Mouse (Mus musculus): ENCODE data around the gene Mcl1.
A peak's percentile ranks its signal among the peaks of the same experiment; 100 is the strongest.
"Not testable (repeated sequence)": the region's sequence is repeated elsewhere in the genome, so short reads cannot be mapped to it uniquely, and the experiment has no call there.

Mcl1 gene

DNA sequence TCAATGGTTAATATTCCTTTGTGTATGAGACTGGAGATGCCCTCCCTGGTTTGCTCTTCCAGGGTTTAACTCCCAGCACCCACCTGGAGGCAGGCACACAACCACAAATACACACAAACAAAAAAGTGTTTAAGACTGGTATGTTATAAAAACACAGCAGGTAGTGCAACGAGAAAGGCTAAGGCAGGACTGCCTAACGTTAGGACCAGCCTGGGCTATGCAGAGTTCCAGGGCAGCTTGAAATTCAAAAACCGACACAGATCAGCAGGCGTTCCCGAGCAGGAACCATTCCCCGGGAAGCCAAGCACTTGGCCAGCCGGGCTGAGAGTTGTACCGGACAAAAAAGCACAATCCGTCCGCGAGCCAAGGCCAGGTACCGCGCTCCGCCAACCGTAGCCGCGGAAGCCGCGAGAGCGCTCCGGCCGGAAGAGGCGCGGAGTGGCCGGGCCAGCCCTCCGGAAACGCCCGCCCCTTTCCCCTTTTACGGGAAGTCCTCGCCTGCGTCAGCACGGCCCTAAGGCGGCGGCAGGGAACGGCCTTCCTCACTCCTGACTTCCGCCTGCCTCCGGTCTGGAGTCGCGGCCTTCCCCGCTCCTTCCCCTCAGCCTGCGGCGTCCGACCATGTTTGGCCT is at the start of gene Mcl1:
TSS of gene Mcl1 (plus strand) at position 553 of the 632 bp plus-strand sequence.
- DNase-seq (ENCODE audit: low read depth, low spot score) = peak; percentile 88

DNA sequence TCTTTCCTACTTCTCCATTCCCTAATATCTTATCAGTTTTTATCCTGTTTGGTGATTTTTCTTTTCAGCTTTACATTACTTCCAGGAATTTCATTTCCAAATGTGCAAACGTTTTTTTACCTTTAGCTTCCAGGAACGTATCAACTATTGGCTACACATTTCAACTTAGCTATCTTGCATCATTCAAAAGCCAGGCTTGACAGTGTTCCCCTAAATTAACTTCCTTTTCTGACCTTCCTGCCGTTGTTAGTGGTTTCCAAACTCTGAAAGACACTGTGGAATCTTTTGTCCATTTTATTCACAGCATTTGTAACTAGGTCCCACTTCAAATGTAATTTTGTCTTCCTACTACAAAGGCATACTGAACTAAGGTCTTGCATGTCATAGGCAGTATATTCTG is 49.4 kb upstream of the Mcl1 start:
- no peak for DNase-seq (ENCODE audit: low read depth, low spot score)

DNA sequence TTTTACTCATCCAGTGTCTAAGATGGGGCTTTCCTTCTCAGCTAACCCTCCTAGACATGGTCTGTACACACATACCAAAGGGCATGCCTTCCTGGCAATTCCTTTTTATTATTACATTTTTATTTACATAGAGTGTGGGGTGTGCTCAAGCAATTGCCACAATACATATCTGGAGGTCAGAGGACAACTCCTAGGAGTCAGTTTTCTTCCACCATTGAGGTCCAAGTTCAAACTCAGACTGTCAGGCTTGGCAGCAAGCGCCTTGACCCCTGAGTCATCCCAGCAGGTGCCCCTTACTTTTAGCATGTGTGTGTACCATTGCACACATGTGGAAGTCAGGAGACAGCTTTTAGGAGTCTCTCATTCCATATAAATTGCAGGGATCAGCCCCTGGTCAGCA is 44.6 kb upstream of the Mcl1 start:
- DNase-seq (ENCODE audit: low read depth, low spot score) = no peak

DNA sequence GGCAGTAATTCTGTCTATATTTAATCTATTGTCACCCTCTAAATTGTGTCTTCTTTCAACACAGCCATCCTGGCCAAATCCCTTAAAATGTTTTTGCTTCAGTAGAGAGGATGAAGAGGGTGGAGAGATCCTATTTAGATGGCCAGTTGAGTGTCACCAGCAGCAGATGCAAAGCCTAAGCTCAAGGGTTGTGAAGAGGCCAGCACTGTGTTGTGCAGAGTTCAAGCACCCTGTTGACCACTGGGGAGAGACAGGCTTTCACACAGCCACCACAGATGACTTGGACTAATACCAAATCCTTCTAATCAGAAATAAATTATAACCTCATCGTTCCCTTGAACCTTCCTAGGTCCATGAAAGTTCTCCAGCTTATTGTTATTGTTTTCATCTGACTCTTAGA is 40.1 kb upstream of the Mcl1 start:
- DNase-seq (ENCODE audit: low read depth, low spot score) = no peak

DNA sequence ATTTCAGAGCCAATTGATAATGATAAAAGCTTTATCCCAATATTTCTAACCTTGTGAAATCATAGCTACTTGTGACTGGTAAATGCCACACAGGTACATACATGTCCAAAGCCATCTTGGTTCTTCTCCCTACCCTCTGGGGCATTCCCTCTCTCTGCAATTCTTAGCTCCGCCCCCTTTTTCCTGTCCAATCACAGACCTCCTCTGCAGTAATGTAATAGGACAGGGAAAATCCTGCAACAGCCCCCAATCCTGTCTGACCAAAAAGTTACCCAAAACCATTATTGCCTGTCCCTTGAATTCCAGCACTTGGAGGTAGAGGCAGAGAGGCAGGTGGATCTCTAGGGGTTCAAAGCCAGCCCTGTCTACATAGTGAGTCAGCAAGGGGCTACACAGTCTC is 37.3 kb upstream of the Mcl1 start:
- DNase-seq (ENCODE audit: low read depth, low spot score) = no peak

DNA sequence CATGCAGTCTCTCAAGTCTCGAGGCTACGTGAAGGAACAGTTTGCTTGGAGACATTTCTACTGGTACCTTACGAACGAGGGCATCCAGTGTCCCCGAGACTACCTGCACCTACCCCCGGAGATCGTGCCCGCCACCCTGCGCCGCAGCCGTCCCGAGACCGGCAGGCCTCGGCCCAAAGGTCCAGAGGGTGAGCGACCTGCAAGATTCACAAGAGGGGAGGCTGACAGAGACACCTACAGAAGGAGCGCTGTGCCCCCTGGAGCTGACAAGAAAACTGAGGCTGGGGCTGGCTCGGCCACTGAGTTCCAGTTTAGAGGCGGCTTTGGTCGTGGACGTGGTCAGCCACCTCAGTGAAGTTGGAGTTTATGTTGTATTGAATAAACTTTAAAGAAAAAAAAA is 36.2 kb upstream of the Mcl1 start:
- not testable (repeated sequence) for DNase-seq (ENCODE audit: low read depth, low spot score)

DNA sequence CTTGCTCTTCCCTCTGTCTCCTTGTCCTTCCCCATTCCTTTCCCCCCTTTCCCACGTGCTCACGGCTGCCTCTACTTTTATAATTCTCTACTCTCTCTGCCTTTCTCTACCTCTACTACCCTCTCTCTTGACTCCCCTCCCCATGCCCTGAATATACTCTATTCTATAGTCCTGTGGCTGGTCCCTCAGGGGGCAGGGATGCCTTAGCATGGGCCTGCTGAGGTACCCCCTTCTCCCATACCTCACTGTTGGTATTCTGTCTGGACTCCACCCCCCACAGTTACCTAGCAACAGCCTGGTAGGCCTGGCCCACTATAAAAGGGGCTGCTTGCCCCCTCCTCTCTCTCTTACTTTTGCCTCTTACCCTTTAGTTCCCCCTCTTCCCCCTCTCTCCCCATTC is 35.0 kb upstream of the Mcl1 start:
- no peak for DNase-seq (ENCODE audit: low read depth, low spot score)

DNA sequence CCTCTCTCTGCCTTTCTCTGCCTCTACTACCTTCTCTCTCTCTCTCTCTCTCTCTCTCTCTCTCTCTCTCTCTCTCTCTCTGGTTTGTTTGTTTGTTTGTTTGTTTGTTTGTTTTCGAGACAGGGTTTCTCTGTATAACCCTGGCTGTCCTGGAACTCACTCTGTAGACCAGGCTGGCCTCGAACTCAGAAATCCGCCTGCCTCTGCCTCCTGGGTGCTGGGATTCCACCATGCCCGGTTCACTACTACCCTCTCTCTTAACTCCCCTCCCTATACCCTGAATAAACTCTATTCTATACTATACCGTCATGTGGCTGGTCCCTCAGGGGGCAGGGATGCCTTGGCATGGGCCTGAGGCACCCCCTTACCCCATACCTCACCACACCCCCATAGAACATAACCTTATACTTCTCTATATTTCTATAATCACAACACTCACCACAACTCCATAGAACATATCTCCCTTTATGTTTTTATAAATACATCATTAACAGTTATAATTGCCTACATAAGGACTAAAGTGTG is 34.5 kb upstream of the Mcl1 start:
- not testable (repeated sequence) for DNase-seq (ENCODE audit: low read depth, low spot score)

DNA sequence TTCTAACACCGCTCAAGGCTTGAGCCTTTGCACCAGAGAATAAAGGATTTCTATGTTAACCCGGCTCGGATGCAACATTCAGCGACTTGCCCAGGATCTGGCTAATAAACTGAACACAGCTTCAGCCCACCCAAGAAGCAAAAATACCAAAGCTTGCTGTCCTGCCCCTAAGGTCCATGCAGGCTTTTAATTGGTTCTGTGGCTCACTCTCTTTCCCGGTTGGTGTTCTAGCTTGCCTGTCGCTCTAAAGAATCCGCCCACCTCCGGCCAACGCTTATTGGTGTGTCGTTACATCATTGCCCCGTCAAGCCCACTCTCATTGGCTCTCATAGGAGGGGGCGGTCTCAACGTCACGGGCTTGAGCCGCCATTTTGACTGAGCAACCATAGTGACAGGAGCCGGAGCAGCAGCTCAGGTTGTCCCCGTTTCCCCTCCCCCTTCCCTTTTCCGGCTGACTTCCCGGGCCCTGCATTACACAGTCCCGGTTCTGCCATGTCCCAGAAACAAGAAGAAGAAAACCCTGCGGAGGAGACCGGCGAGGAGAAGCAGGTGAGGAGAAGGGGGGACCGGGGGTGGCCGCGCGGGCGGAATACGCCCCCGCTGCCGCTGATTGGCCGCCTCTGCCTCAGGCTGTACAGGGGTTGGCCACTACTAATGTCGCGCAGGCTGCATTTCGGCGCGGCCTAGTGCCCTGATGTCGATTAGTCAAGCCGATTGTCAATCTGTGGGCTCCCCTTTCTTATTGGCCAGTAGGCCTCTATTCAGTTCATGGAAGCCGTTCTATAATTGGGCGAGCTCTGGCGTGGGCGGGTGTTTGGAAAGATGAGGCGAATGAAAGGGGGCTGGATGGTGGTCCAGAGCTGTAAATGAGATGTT is 33.7 kb upstream of the Mcl1 start, which contains the start of gene Ensa:
TSS of gene Ensa (plus strand) at position 366 of the 876 bp plus-strand sequence.
- DNase-seq (ENCODE audit: low read depth, low spot score) = peak; percentile 97

DNA sequence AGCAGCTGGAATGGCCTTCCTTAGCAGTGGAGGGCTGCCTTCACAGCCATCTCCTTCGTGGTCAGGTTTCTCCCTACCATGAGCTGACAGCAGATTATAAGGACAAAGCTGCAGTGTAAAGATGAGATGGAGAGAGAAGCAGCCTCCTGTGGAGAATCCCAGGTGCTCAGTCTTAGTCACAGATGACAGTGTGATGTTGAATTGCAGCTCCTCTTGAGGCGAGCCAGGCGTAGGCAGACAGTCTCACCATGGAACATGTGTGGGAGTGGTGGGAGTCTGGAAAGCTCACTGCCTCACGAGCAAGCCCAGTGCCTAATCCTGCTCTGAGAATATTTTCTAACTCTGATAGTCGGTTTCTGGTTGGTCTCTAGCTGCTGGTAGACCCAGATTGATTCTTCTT is 30.8 kb upstream of the Mcl1 start:
- DNase-seq (ENCODE audit: low read depth, low spot score) = no peak

DNA sequence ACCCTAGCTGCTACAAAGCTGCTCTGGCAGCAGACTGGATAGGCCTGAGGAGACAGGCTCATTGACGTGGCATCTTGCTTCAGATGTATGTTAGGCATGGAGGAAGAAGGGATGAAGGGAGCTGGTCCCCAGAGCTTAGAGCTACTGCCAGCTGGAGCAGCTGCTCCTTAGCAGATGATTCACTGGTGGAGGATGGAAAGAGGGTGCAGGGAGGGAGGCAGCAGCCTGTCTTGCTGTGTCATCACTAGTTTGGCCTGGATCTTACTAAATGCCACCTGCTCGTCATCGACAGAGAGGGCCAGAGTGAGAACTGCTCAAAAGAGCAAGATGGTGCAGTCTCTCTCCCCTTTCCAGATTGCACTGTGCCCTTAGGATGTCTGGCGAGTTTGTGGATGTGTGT is 28.8 kb upstream of the Mcl1 start:
- no peak for DNase-seq (ENCODE audit: low read depth, low spot score)

DNA sequence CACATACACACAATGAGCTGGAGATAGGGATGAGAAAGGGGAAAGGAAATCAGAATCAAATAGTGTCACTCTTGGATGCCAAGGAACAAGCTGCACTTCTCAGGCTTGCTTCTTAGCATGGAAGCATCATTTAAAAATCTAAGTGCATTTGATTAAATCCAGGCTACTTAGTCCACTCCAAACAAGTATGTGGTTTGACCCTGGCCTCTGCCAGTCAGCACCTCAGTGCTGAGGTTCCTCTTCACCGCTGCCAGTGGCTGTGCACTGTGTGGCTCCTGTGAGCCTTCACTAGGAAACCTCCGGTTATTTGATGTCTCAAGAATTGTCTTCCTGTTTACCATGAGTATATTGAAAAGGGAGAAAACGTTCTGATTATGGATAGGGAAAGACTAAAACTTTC is 27.7 kb upstream of the Mcl1 start:
- DNase-seq (ENCODE audit: low read depth, low spot score) = no peak

DNA sequence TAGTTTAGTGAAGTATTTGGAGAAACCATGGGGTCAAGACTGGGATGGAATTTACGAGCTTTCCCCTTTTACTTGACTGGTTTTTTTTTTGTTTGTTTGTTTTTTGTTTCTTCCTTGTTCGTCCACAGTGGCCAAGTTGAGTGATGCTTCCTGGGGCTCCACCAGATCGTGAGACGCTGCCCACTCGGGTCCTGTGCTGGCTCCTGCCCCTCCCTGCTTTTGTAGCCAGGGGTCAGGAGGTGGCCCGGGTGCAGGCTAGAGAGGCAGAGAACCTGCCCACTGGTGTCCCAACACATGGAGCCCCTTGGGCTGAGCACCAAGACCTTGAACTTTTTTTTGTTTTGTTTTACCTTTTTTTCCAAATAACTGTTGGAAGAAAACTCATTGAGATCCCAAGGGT is 27.3 kb upstream of the Mcl1 start:
- no peak for DNase-seq (ENCODE audit: low read depth, low spot score)

DNA sequence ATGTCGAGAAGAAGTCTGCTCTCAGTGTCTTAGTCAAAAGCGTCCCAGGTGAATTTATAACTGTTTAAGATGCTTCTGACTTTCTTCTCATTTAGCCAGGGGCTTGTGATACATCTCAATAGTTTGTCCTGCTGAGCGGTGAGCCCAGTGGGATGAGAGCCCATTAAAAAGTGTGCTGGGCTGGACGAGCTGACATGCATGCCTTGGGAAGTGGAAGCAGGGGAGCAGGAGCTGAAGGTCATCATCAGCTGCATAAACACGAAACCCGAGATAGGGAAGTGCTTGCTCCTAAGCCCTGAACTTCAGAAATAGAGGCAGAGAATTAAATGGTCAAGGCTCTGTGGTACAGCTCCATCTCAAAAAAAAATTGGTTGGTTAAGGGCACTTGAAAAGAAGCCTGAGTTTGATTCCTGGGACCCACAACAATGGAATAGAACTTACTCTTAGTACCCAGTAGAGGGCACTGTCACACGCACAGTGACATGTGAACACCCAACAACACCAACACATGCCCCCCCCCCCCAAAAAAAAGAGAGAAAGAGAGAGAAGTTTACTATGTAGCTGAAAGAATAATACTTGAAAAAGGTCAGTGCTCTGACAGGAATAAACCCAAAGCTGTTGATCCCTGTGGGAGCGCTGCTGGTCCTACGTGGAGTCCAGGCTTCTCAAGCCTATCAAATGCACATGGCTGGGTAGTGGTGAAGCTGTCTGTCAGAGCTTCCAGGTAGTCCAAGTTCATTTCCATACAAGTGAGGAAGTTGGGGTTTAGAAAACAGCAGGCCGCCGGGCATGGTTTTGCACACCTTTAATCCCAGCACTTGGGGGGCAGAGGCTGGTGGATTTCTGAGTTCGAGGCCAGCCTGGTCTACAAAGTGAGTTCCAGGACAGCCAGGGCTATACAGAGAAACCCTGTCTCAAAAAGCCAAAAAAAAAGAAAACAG is 25.7 kb upstream of the Mcl1 start:
- DNase-seq (ENCODE audit: low read depth, low spot score) = no peak

DNA sequence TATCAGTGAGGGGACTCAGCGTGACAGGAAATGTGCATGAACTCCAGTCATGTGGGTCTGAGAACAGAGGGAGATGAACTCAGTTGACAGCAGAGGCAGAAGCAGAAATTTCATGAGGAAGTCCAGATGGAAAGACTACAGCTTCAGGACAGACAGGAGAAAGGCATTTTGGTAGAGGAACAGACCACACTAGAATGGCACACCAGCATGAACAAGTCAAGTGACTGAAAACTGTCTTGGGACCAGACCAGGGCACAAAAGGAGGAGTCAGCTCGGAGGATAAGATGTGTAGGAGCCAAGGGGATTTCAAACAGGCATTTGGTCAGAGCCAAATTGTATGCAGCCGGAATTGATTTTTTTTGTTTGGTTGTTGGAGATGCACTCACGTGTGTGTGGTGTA is 23.0 kb upstream of the Mcl1 start:
- DNase-seq (ENCODE audit: low read depth, low spot score) = no peak

DNA sequence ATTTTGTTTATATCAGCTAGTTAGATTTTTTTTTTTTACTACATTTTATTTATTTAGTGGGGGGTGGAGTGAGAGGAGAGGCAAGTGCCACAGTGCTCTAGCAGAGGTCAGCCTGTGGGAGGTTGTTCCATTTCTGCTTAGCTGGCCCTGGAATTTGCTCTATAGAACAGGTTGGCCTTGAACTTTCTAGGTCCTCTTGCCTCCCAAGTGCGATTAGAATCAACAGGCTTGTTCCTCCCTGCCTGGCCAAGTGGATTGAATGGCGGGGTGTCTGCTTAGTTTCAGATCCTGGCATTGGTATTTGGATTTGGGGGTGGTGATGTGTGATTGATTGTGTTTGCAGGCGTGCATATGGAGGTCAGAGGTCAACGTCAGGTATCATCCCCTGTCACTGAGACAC is 22.5 kb upstream of the Mcl1 start:
- no peak for DNase-seq (ENCODE audit: low read depth, low spot score)

DNA sequence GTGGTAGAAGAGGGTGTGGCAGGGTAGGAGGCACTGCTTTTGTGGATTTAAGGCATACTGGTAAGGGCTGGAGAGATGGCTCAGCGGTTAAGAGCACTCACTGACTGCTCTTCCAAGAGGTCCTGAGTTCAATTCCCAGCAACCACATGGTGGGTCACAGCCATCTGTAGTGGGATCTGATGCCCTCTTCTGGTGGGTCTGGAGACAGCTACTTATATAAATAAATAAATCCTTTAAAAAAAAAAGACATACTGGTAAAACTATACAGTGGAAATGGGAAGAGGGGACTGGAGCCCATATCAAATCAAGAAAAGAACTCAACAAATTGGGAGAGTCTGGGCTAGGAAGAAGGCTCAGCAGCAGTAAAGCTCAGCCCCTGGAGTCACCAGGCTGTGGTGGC is 18.9 kb upstream of the Mcl1 start:
- DNase-seq (ENCODE audit: low read depth, low spot score) = no peak

DNA sequence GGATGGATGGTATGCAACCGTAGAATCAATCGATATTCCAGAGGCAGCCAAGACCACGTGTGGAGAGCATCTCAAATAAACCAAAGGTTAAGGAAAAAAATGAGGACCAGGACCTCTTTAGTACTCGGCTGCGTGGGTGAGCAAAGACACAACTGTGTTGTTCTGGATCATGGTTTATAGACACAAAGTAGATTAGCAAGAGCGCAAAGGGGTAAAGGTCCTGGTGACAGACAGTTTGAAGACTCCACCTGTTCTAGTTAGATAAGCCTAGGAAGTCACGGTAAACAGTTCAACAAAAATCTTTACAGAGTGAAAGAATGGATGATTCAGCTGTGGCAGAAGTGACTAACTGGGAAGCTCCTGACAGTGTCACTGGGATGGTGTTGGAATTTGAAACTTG is 15.5 kb upstream of the Mcl1 start:
- DNase-seq (ENCODE audit: low read depth, low spot score) = no peak

DNA sequence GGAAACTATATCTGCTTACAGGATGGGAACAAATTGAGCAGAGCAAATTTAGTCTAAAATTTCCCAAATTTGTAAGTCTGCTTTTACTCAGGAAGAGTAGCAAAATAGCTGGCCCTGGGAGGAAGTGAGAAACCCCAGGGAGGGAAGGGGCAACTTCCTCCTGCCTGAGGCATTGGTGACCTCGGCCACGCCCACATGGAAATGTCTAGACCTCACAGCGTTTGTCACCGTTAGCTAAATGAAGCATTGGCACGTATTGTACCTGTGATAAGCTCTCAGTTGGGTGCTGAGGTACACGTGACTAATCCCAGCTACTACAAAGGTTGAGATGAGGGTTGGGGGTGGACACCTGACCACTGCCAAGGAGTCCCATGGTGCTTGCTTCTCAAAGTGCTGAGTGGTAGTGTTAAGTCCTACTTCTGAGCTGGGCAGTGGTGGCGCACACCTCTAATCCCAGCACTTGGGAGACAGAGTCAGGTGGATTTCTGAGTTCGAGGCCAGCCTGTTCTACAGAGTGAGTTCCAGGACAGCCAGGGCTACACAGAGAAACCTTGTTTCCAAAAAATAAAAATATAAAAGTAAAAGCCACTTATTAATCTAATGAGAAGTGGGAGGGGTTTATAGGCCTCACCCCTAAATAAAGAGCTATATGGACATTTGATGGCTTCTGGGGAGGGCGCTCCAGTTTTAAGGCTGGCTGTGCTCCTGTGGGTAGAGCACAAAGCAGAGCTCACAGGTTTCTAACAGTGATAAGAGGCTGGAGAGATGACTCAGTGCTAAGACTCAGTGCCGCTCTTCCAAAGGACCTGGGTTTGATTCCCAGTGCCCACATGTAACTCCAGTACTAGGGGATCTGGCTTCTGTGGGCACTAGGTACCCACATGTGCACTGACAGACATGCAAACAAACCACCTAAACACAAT is 13.0 kb upstream of the Mcl1 start:
- DNase-seq (ENCODE audit: low read depth, low spot score) = no peak

DNA sequence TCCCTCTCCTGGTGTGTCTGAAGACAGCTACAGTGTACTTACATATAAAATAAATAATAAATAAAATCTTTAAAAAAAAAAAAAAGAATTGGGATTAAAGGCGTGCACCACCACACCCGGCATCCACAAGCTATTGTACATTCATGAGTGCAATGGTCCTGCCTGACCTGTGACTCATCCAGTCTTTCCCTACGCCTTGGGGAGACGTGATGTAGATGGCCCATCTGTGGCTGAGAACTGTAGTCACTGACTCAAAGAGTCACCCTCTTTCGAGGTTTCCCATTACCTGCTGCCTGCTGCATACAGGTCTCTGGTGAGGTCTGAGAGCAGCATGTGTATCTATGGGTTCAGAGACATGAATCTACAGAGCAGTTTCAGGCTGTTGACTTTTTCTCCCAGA is 10.6 kb upstream of the Mcl1 start:
- DNase-seq (ENCODE audit: low read depth, low spot score) = no peak

Data from embryo, embryonic 11.5 days (tissue).